Mouse (Mus musculus) midbrain, postnatal 0 days (tissue): ENCODE measurements around the gene Oxct2b. TPM values are rescaled to one million over a fixed set of nuclear protein-coding genes. Genes with fewer than 3 reads are reported as not detected.

Experiments
- ATAC-seq: fragments of 200-750 bp; cut with Nextera tagmentation; 2 replicates; pipeline ENCODE4 v1.8.0; 2017; ENCODE audit warnings: moderate number of reproducible peaks, mild to moderate bottlenecking, moderate TSS enrichment, moderate library complexity; ENCODE audit not compliant: low FRiP score
- DNase-seq: peaks from one replicate; pipeline ENCODE4 v3.0.0-alpha.2; 2015; ENCODE audit warnings: low spot score
- H3K27ac ChIP-seq: fragments of 300-500 bp; sonication (generic); 2 replicates; pipeline ENCODE4 v1.5.1; 2014; ENCODE audit warnings: low read depth, mild to moderate bottlenecking, low read length, mixed read lengths
- H3K27me3 ChIP-seq: fragments of 300-500 bp; sonication (generic); 2 replicates; pipeline ENCODE4 v1.6.1; 2014; ENCODE audit warnings: low read length, control low read depth, mixed read lengths; ENCODE audit not compliant: insufficient read depth
- H3K36me3 ChIP-seq: fragments of 300-500 bp; sonication (generic); 2 replicates; pipeline ENCODE4 v1.6.1; 2014; ENCODE audit warnings: low read length, control low read depth, mixed read lengths; ENCODE audit not compliant: insufficient read depth
- H3K4me1 ChIP-seq: fragments of 300-500 bp; sonication (generic); 2 replicates; pipeline ENCODE4 v1.6.1; 2014; ENCODE audit warnings: mild to moderate bottlenecking, control low read depth, antibody characterized with exemption, low read length, mixed read lengths; ENCODE audit not compliant: insufficient read depth
- H3K4me2 ChIP-seq: fragments of 300-500 bp; sonication (generic); 2 replicates; pipeline ENCODE4 v1.6.1; 2014; ENCODE audit warnings: low read depth, mild to moderate bottlenecking, low read length, mixed read lengths; ENCODE audit not compliant: poor library complexity, severe bottlenecking
- H3K4me3 ChIP-seq: fragments of 300-500 bp; sonication (generic); 2 replicates; pipeline ENCODE4 v1.5.1; 2014; ENCODE audit warnings: low read depth, mild to moderate bottlenecking, low read length, moderate library complexity
- H3K9ac ChIP-seq: fragments of 300-500 bp; sonication (generic); replicated peaks from 2 replicates; pipeline ENCODE4 v1.6.1; 2014; ENCODE audit warnings: mild to moderate bottlenecking, low read length, moderate library complexity, mixed read lengths; ENCODE audit not compliant: poor library complexity, severe bottlenecking
- H3K9me3 ChIP-seq: fragments of 300-500 bp; sonication (generic); 2 replicates; pipeline ENCODE4 v1.6.1; 2016; ENCODE audit warnings: low read length, control low read depth
- CTCF ChIP-seq: IDR thresholded peaks from 2 replicates; pipeline ENCODE4 v1.5.1; 2016; ENCODE audit warnings: antibody characterized with exemption, mild to moderate bottlenecking
- WGBS: fragments of 180-500 bp; shearing (Covaris S2); extraction: QIAGEN DNeasy Blood & Tissue Kit; methylation state at CpG from one replicate; pipeline ENCODE4 v1.1.7; 2014; 5-methylcytosine and 5-hydroxymethylcytosine counted together
- polyA plus RNA-seq: library from polyadenylated mRNA; unstranded; fragments of >200 nt; fragmentation: Nextera tagmentation; extraction: Ambion mirVana; gene quantifications from 2 replicates; pipeline ENCODE4 v1.2.1, GENCODE M21; 2015
- total RNA-seq: library from RNA; depleted of rRNA; stranded (reverse); fragments of >200 nt; gene quantifications from 2 replicates; pipeline ENCODE4 v1.2.3, GENCODE M21; 2014

The Oxct2b gene
- total and polyA plus RNA-seq, 2 experiments from 2014 or later: 0.58 to 2.1 TPM

- DNase-seq (no peak), ATAC-seq (no peak)
- Histone ChIP-seq H3K9ac (no peak overlapping the region), H3K4me1 (no peaks in the 10 kb centered on the region), H3K4me2 (no peak overlapping the region), H3K4me3 (no peak overlapping the region), H3K27ac (no peak overlapping the region), H3K27me3 (no peaks in the 10 kb centered on the region), H3K9me3 (no peaks in the 10 kb centered on the region), H3K36me3 (peaks cover 10% of the 10 kb centered on the region; the same call in 1 of the 2 replicates)
- TF ChIP-seq CTCF: no peak
- 95% methylated on average over 2 of the region's 2 CpGs for WGBS
Observed at GRCm38 (mm10) chr4:123121286-123121685, 5.2 kb downstream of the Oxct2b start.

GRCm38 (mm10) chr4:123126626-123127025 lies 10.6 kb downstream of the Oxct2b start:
- no peak for ATAC-seq
- H3K36me3 ChIP-seq: peaks cover 48% of the 10 kb centered on the region

GRCm38 (mm10) chr4:123127051-123127450 lies 11.0 kb downstream of the Oxct2b start:
- DNase-seq (no peak), ATAC-seq (no peak)
- no peaks in the 10 kb centered on the region for H3K9me3 ChIP-seq
- H3K9ac ChIP-seq: no peak overlapping the region
- H3K27ac ChIP-seq: no peak overlapping the region
- no peak overlapping the region for H3K4me3 ChIP-seq
- 94% methylated on average over 4 of the region's 4 CpGs for WGBS
- H3K36me3 ChIP-seq: peaks cover 52% of the 10 kb centered on the region
- TF ChIP-seq CTCF: no peak
- no peaks in the 10 kb centered on the region for H3K4me1 ChIP-seq
- H3K27me3 ChIP-seq: no peaks in the 10 kb centered on the region
- no peak overlapping the region for H3K4me2 ChIP-seq

More at GRCm38 (mm10) chr4:123126626-123127025, 10.6 kb downstream of the Oxct2b start:
- no peak overlapping the region for H3K9ac ChIP-seq
- no peak overlapping the region for H3K4me3 ChIP-seq
- no peak overlapping the region for H3K4me2 ChIP-seq
- no peak for TF ChIP-seq CTCF
- no peaks in the 10 kb centered on the region for H3K27me3 ChIP-seq
- no peak overlapping the region for H3K27ac ChIP-seq
- no peak for DNase-seq
- WGBS: 92% methylated on average over 7 of the region's 7 CpGs
- H3K9me3 ChIP-seq: no peaks in the 10 kb centered on the region
- no peaks in the 10 kb centered on the region for H3K4me1 ChIP-seq

- Histone ChIP-seq H3K9me3 (no peaks in the 10 kb centered on the region), H3K9ac (no peak overlapping the region), H3K27me3 (no peaks in the 10 kb centered on the region), H3K27ac (no peak overlapping the region), H3K36me3 (peaks cover 17% of the 10 kb centered on the region), H3K4me2 (no peak overlapping the region), H3K4me1 (peaks cover 7% of the 10 kb centered on the region; the same call in 1 of the 2 replicates), H3K4me3 (no peak overlapping the region)
- 82% methylated on average over 3 of the region's 3 CpGs for WGBS
- ATAC-seq: no peak
- TF ChIP-seq CTCF: no peak
- DNase-seq: no peak
Observed at GRCm38 (mm10) chr4:123137551-123137950, 21.5 kb downstream of the Oxct2b start.

GRCm38 (mm10) chr4:123139513-123140154 lies 23.6 kb downstream of the Oxct2b start, which contains the start of gene Ppie:
Ppie (minus strand) TSS chr4:123139951.
- Histone ChIP-seq H3K9me3 (no peaks in the 10 kb centered on the region), H3K4me3 (peak within 1 kb of the TSS; percentile 58), H3K4me2 (peak within 1 kb of the TSS; percentile 85), H3K4me1 (peaks cover 7% of the 10 kb centered on the region; the same call in 1 of the 2 replicates), H3K27ac (peak within 1 kb of the TSS; percentile 79), H3K36me3 (peaks cover 3% of the 10 kb centered on the region; the same call in 1 of the 2 replicates), H3K27me3 (no peaks in the 10 kb centered on the region), H3K9ac (peak within 1 kb of the TSS; percentile 55)
- WGBS: under 1% methylated on average over 34 of the region's 34 CpGs
- peak; percentile 95 for ATAC-seq
- DNase-seq: peak; percentile 92
- peak; percentile 51 for TF ChIP-seq CTCF

- H3K27me3 ChIP-seq: no peaks in the 10 kb centered on the region
- H3K36me3 ChIP-seq: no peaks in the 10 kb centered on the region
- DNase-seq (no peak), ATAC-seq (no peak)
- 77% methylated on average over 5 of the region's 5 CpGs for WGBS
- no peaks in the 10 kb centered on the region for H3K9me3 ChIP-seq
- H3K9ac ChIP-seq: no peak overlapping the region
- H3K4me1 ChIP-seq: no peaks in the 10 kb centered on the region
- no peak overlapping the region for H3K4me3 ChIP-seq
- H3K27ac ChIP-seq: no peak overlapping the region
- TF ChIP-seq CTCF: no peak
- no peak overlapping the region for H3K4me2 ChIP-seq
Observed at GRCm38 (mm10) chr4:123147446-123148150, 31.5 kb downstream of the Oxct2b start.
